Mouse (Mus musculus) embryo, embryonic 10 days (tissue): ENCODE measurements around the gene Mrtfb.

Experiments
- DNase-seq: peaks from one replicate; pipeline ENCODE4 v3.0.0-alpha.2; 2015; ENCODE audit warnings: low spot score

Gene Mrtfb

DNA sequence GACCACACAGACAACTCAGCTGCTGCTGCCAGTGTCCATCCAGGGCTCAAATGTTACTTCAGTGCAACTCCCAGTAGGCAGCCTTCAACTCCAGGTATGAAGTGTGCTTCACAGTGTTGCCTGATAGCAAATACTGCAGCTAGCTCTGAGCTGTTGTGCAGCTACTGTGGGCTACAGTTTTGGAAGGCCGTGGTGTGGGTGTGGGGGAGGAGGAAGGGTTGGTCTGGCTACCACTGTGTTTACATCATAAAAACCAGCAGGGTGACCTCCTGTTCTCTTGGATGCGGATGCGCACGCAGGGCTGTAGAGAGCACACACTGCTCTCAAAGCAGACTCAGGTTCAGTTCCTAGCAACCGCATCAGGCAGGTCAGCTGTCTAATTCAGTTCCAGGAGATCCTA lies 145.3 kb downstream of the Mrtfb start:
- DNase-seq, result no peak

DNA sequence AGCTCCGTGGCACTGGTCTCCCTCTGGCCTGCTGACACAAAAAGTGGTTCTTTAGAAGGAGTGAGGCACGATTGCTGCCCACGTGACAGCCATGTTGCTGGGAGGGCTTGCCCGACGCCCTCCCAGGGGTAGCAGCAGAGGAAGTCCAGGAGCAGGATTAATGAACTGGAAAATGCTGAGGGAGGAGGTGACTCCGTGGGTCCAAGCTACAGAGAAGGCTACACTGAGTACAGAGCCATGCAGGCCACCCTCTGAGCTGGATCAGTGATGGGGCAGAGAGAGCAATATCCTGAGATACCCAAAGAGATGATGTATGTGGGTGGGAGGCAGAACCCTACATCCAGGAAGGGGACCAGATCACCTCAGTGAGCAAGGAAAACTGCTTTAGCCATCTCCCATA lies 148.4 kb downstream of the Mrtfb start:
- DNase-seq, result no peak

DNA sequence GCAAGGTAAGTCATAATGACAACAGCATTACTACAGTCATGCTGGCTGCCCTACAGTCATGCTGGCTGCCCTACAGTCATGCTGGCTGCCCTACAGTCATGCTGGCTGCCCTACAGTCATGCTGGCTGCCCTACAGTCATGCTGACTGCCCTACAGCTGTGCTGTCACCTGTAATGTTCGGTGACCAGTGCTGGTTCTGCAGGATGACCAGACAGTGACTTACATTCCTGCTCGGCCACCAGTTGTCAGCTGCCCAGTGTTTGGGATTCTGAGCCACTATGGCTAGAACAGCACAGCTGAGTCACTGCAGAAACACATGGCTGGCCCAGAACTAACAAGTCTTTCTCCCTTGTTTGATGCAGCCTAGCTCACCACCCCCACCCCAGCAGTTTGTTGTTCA lies 149.1 kb downstream of the Mrtfb start:
- DNase-seq, result no peak

DNA sequence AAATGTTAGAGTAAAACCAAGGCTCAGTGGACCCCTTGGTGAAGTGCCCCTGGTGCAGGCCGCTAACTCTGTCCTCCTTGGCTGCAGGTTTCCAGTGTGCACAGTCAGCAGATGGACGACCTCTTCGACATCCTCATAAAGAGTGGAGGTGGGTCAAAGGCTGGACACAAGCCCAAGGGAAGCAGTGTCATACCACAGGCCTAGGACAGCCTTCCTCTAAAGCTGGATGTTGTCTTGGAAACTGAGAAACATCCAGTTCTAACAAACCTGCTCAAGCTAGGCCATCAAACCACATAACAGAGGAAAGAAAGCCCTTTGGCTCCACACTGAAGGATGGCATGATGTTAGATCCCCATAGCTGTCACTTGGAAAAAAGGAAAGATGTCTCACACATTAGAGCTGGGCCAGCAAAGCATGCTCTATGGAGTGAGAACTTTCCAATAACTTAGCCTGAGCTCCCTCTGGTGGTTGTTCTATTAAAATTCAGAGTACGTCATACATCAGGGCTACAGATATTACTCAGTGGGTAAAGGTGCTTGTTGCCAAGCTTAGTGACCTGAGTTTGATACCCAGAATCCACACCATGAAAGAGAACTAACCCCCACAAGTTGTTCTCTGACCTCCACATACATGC lies 153.4 kb downstream of the Mrtfb start:
- peak; percentile 77 for DNase-seq

DNA sequence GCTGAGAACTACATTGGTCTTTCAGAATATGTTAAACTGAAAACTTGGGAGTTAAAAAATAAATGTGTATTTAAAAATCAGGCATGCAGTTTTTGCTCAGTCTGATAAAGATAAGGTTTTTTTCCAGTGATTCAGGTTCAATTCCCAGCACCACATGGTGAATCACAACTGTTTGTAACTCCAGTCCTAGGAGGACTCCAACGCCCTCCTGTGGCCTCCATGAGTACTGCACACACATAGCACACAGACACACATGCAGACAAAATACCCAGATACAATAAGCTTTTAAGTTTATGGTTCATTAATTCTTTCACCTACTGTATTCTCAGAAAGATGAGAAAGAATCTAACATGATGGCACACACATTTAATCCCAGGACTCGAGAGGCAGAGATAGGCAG lies 154.5 kb downstream of the Mrtfb start:
- DNase-seq, result no peak

DNA sequence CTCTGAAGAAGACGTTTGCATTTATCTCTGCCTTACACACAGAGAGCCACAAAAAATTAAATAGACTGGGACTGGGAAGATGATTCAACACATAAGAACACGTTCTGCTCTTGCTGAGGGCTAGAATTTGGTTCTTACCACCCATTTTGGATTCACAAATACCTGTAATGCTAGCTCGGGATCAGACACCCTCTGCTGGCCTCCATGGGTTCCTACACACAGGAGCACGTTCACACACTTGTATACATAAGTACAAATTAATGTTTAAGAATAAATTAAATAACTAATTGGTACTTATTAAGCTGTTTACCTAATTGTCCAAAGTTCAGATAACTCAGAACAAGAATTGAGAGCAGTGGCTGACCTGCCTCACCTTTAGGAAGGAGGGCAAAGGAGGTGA lies 155.2 kb downstream of the Mrtfb start:
- DNase-seq, result no peak

DNA sequence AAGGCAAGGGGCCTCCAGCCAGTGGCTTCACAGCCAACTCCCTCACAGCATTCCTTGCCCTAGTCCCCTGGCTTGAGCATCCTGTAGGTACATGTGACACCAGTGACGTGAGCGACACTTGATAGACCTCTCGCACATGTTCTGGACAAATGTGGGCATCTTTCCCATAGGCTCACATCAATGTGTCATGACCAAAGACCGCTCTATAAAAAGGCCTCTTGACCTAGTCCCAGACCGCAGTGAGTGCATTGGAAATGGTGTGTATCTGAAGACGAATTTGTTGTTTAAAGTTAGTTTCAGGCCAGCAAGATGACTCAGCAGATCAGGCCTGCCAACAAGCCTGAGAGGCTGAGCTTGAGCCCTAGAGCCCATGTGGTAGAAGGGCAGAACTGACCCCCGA lies 158.3 kb downstream of the Mrtfb start:
- no peak for DNase-seq

DNA sequence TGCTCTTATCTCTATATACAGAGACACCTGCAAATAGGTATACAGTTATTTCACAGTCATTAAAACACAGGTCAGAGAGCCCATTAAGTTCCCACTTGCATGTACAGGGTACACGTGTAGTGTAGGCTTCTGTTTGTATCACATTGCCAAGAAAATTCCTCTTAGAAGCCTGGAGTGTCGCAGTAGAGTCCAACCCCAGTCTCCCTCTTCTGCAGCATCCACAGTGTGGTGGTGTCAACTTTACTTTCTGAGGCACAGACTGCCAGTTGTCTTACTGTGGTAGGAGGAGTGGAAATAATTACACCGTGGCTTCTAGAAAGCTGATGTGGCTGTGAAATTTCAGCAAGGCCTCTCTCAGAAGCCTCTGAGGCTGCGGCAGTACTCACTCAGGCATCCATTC lies 158.7 kb downstream of the Mrtfb start:
- no peak for DNase-seq

DNA sequence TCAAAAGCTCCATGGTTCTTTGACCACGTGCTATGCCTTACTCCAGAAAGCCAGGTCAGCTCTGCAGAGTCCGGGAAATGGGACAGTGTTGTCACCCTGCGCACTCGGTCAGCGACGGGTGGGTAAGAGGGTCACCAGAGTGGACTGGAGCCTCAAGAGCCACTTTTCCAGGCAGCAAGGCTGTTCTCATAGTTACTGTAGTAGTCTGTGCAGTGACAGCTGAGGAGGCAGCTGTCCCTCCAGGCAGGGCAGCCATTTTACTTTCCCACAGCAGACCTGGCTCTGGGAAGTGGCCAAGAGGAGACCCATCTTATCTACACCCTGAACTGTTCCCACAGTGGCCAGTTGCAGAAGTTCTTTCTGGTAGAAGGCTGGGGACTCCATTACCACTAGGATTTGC lies 159.2 kb downstream of the Mrtfb start:
- DNase-seq, result no peak

DNA sequence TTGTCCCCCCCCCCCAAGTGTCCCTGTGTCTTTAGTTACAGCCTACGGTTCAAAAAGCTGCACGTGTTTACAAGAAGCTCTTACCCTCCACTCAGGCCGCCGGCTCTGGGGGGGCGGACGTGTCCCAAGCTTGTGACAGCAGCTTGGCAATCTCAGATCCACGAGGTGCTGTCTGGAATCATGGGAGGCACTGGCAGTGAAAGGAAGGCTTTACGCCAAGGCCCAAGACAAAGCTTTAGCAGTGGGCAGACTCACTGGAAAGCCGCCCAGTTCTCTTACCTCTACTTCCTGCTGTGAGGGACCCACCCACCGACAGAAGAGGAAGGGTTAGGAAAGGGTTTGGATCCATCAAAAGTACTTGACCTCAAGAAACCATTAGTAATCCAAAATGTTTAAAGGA lies 160.2 kb downstream of the Mrtfb start:
- DNase-seq, result no peak

DNA sequence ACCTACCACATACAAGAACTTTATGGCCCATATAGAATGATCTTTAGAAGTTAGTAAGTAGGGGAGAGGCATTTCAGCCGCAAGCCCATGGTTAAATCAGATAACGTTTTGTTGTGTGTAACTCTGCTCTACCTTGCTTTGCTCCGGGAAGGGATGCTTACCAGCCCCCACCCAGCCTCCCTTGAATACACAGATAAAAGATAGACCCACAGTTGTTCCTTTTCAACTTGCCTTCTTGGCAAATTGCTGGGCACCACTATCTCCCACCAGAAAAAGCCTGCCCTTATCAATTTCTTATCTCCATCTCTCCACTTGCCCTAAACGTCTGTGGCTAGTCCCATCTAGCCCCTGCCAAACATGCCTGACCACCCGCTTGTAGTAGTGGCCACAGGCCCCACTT lies 161.6 kb downstream of the Mrtfb start:
- no peak for DNase-seq

DNA sequence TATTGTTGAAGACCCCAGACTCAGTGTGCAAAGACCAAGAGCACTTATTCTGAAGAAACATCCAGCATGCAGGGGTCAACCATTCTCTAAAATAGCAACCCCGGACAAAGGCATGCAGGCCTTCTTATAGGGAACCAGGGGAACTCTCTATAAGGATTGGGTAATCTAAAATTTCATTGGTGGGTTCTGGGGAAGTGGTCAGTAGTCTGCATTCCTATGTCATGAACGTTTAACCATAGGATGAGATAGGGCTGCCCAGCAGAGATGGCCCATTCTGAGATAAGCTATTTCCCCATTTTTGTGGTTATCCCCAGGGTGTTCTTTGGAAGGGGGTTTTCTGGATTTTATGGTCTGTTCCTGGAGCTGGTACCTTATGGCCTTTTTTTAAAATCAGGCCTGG lies 163.5 kb downstream of the Mrtfb start:
- DNase-seq, result no peak

DNA sequence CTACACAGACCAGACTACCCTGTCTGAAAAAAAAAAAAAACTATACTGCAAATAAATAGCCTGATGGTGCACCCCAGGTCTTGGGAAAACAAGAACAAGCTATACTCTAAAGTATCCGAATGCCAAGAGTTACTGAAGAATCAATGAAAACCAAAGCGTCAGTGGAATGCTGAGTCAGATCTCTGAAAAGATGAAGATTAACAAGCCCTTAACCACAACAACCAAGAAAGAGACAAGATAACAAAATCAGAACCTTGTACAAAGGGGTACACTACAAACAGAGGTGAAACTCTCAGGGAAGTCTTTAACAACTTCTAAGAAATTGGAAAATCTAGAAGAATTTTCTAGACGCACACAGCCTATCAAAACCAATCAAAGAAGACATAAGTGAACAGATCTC lies 166.2 kb downstream of the Mrtfb start:
- no peak for DNase-seq

DNA sequence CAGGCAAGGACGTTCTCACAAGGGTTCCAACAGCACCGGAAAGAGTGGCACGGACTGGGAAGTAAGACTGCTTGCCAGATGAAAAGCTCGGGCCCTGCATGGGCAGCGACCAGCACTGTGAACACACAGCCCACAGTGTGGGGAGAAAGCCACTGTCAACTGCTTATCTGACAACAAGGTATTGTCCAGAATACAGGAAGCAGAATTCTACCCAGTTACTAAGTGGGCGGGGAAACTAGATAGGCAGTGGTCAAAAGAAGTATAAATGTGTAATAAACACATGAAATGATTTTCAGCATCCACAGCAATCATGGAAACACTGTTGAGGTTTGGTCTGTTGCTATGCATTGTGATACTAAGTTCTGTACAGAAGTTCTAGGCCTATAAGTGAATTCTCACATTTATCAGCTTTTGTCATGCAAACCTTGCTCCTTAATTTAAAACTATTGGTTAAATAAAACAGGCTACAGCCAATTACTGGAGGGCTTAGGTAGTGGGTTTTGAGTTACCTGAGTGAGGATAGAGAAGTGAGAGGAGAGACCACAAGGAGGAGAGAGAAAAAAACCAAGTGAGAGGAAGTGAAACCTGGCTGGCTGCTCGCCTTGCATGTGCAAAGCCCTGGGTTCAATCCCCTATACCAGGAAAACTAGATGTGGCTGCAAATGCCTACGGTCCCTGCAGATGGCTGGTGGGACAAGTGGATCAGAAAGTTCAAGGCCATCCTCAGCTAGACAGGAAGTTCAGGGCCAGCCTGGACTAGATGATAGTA lies 167.5 kb downstream of the Mrtfb start:
- no peak for DNase-seq

DNA sequence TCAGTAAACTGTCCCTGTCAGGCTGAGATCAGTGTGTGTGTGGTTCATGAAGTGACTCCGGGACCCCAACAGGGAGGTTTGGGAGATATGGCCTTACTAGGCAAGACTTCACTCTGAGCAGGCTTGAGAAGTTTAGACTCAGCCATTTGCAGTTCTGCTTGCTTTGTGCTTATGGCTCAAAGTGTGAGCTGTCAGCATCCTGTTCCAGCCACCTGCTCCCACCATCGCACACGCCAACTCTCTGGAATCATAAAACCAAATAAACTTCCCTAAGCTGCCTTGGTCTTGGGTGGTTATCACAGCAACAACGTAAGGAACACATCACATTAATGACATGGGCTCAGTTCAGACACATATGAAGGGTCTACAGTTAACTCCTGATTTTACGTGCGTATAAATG lies 169.5 kb downstream of the Mrtfb start:
- no peak for DNase-seq

DNA sequence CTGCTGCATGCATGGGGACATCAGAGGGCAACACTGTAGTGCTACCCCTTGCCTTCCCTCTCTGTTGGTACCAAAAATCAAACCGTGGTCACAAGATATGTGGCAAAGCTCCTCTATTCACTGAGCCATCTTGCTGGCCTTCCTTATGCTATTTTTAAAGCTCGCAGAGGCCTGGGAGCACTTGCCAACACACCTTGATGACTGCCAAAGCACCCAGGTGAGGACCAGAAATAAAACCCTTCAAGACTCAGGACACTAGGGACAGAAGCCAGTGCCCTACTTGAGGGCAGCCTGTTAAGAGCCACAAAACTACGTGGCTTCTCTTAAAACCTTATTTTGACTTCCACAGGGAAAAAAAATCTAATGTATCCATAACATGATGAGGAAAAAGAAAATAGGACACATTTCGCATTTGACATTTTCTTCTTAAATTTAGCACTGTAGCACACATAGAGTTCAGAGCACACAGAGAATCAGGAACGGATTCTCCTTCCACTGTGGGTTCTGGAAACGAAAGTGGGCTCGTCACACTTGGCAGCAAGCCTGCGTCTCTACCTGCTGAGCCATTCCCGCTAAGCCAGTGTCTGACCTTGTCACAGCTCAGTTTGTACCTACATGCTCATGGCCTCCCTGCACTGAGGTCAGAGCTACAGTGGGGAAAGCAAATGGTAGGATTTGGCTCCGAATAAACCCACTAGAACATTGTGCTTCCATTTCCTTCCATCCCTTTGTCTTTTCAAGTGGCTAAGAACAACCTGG lies 170.7 kb downstream of the Mrtfb start:
- DNase-seq, result no peak

DNA sequence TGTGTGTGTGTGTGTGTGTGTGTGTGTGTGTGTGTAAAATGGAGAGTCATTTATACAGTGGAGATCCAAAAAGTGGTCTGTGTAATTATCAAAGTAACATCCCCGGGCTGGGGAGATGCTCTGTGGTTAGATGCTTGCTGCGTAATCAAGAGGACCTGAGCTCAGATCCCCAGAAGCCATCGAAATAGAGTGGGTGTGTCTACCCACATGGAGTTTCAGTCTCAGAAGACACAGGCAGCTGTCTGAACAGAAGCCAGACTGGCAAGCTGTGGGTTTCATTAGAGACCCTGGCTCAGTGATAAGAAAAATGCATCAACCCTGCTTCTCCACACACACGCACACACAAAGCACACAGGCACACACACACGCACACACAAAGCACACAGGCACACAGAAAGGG lies 171.8 kb downstream of the Mrtfb start:
- no peak for DNase-seq

DNA sequence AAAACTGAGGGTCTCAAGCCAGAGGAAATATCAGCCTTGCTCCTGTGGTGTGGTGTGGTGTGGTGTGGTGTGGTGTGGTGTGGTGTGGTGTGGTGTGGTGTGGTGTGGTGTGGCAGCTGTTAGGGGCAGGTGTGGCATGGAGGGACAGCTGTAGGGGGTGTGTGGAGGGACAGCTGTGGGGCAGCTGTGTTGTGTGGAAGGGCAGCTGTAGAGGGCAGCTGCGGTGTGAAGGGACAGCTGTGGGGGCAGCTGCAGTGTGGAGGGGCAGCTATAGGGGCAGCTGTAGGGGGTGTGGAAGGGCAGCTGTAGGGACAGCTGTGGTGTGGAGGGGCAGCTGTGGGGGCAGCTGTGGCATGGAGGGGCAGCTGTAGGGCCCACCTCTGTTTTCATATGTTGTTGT lies 172.5 kb downstream of the Mrtfb start:
- DNase-seq, result no peak

DNA sequence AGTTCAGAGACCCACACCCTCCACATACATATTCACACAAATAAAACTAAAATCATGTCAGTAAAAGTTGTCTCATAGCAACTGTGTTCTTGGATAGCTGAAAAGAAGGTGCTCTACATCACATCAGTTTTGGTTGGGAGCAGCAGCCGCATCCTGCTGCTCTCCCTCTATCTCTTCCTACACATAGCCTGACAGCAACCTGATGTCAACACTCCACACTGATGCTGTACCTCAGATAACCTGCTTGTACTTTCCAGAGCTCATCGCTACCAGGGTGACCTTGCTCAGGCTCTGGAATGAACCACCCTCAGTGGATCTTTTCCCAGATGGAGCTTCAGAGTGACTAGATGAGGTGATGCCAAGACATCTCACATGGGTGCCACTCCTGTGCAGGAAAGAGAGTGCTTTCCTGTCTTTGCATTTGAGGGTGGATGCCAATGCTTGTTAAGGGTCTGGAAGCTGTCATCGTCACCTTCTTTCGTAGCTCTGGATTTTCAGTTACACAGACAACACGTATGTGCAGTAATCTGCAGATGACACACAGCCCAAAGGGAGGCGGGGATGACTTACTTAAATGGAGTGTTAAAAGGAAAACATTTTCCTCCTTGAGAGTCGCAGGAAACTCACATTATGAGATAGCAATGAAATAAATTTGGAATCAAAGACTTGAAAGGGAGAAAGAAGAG lies 173.8 kb downstream of the Mrtfb start:
- DNase-seq, result no peak

DNA sequence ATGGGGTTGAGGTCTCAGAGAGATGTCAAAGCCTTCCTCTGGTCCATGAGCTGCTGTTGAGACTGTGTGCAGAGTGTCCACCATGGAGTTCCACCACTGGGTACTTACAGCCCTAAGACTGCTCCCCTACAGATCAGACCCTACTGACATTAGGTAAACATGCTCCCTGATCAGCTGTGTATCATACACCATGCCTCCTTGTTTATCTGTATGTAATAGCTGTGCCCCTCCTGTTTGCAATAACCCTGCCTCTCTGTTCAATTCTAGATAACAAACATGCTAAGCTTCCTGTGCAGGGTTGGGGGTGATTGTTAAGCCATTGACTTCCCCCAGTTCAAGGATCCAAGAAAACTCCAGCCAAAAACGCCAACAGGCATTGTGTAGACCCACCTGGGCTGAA lies 174.7 kb downstream of the Mrtfb start:
- DNase-seq, result no peak

DNA sequence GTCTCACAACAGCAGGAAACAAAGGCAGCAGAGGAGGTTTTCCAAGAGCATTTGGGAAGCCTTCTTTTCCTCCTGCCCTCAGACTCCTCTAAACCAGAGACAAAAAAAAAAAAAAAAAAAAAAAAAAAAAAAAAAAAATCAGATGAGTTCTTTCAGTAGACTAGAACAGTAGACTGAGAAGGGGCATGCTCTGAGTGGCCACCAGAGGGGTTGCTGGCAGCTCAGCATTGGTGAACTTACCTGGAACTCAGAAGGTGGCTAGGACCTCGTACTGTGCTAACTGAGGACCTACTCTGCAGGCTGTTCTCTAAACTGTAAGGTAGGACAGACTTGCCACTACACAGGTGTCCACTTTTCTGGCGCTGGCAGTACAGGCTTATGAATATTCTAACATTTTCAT lies 179.3 kb downstream of the Mrtfb start:
- no peak for DNase-seq

DNA sequence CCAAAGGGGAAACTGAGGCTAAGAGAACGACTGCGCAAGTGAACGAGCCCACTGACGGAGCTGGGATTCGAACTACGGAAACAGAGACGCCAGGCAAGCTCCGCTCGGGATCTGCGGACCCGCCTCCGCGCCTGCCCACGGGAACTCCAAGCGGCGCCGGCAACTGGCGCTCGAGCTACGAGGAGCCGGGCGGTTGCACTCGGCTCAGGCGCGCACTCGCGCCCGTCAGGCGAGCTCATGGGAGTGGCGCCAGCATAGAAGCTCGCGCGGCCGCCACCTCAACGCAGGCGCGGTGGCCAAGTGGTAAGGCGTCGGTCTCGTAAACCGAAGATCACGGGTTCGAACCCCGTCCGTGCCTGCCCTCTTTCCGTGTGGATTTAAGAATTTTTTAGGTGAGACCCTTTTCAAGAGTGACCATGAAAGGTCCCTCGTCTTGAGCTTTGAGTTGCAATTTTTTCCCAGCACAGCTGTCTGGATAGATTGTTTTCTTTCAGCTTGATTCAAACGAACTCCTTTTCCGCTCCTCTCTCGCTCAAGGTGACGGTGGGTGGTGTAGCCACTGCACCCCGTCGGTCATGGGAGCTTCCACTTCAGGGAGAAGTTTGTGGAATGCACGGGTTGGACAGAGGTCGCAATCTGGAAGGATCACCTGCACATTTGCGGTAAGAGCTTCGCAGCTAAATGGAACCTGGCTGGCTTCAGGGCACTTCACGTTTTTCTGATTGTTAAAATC lies 180.9 kb downstream of the Mrtfb start:
- DNase-seq, result peak; percentile 95
